Mouse (Mus musculus): ENCODE data around the gene Tango2. TPM values are rescaled to one million over a fixed set of nuclear protein-coding genes. Genes with fewer than 3 reads are reported as not detected.
A peak's percentile ranks its signal among the peaks of the same experiment; 100 is the strongest.
"Not testable (repeated sequence)": the region's sequence is repeated elsewhere in the genome, so short reads cannot be mapped to it uniquely, and the experiment has no call there.

Gene Tango2
- polyA plus RNA-seq, 1 experiment from 2014 or later: 50.5 TPM

- no peak overlapping the region for H3K4me2 ChIP-seq (replicated peaks)
- no peaks in the 10 kb centered on the region for H3K27me3 ChIP-seq
- H3K9me3 ChIP-seq (replicated peaks): no peaks in the 10 kb centered on the region
- peaks cover 17% of the 10 kb centered on the region for H3K36me3 ChIP-seq
- H3K9ac ChIP-seq: no peak overlapping the region
- H3K4me3 ChIP-seq: no peak overlapping the region
- no peaks in the 10 kb centered on the region for H3K4me1 ChIP-seq
- ATAC-seq (ENCODE audit: low FRiP score): no peak
- 90% methylated on average over 3 of the region's 3 CpGs for WGBS
- no peak overlapping the region for H3K27ac ChIP-seq
Observed at GRCm38 (mm10) chr16:18333976-18334375, 13.9 kb downstream of the Tango2 start.

- Histone ChIP-seq H3K4me3 (no peak overlapping the region), H3K36me3 (peaks cover 16% of the 10 kb centered on the region), H3K27me3 (no peaks in the 10 kb centered on the region), H3K4me1 (no peaks in the 10 kb centered on the region), H3K9me3 (replicated peaks) (no peaks in the 10 kb centered on the region), H3K4me2 (replicated peaks) (no peak overlapping the region), H3K9ac (no peak overlapping the region), H3K27ac (no peak overlapping the region)
- WGBS: 82% methylated on average over 1 of the region's 1 CpGs
- no peak for ATAC-seq (ENCODE audit: low FRiP score)
Observed at GRCm38 (mm10) chr16:18328524-18328923, 19.4 kb downstream of the Tango2 start.

- no peak overlapping the region for H3K4me2 ChIP-seq (replicated peaks)
- H3K9me3 ChIP-seq (replicated peaks): no peaks in the 10 kb centered on the region
- no peak for ATAC-seq (ENCODE audit: low FRiP score)
- H3K36me3 ChIP-seq: peaks cover 11% of the 10 kb centered on the region
- 91% methylated on average over 9 of the region's 9 CpGs for WGBS
- no peak overlapping the region for H3K9ac ChIP-seq
- no peak overlapping the region for H3K4me3 ChIP-seq
- no peaks in the 10 kb centered on the region for H3K27me3 ChIP-seq
- no peaks in the 10 kb centered on the region for H3K4me1 ChIP-seq
- H3K27ac ChIP-seq: no peak overlapping the region
Observed at GRCm38 (mm10) chr16:18327936-18328335, 20.0 kb downstream of the Tango2 start.

- Histone ChIP-seq H3K27ac (no peak overlapping the region), H3K27me3 (no peaks in the 10 kb centered on the region), H3K36me3 (peaks cover 18% of the 10 kb centered on the region), H3K4me2 (replicated peaks) (no peak overlapping the region), H3K9ac (no peak overlapping the region), H3K9me3 (replicated peaks) (no peaks in the 10 kb centered on the region), H3K4me3 (no peak overlapping the region), H3K4me1 (no peaks in the 10 kb centered on the region)
- WGBS: 80% methylated on average over 4 of the region's 4 CpGs
- ATAC-seq (ENCODE audit: low FRiP score): no peak
Observed at GRCm38 (mm10) chr16:18325741-18326140, 22.2 kb downstream of the Tango2 start.

- H3K27me3 ChIP-seq: no peaks in the 10 kb centered on the region
- no peak overlapping the region for H3K4me2 ChIP-seq (replicated peaks)
- H3K9ac ChIP-seq: no peak overlapping the region
- peaks cover 21% of the 10 kb centered on the region for H3K36me3 ChIP-seq
- no peak overlapping the region for H3K27ac ChIP-seq
- H3K9me3 ChIP-seq (replicated peaks): no peaks in the 10 kb centered on the region
- WGBS: 75% methylated on average over 6 of the region's 6 CpGs
- no peak for ATAC-seq (ENCODE audit: low FRiP score)
- H3K4me1 ChIP-seq: no peaks in the 10 kb centered on the region
- H3K4me3 ChIP-seq: no peak overlapping the region
Observed at GRCm38 (mm10) chr16:18324031-18324430, 23.9 kb downstream of the Tango2 start.

- Histone ChIP-seq H3K36me3 (peaks cover 23% of the 10 kb centered on the region), H3K4me1 (no peaks in the 10 kb centered on the region), H3K9ac (no peak overlapping the region), H3K27ac (no peak overlapping the region), H3K4me3 (no peak overlapping the region), H3K27me3 (no peaks in the 10 kb centered on the region), H3K9me3 (replicated peaks) (no peaks in the 10 kb centered on the region), H3K4me2 (replicated peaks) (no peak overlapping the region)
- ATAC-seq (ENCODE audit: low FRiP score): no peak
- WGBS: 91% methylated on average over 2 of the region's 2 CpGs
Observed at GRCm38 (mm10) chr16:18323460-18323859, 24.4 kb downstream of the Tango2 start.

GRCm38 (mm10) chr16:18321443-18321842 is 26.5 kb downstream of the Tango2 start:
- Histone ChIP-seq H3K4me1 (no peaks in the 10 kb centered on the region), H3K36me3 (peaks cover 28% of the 10 kb centered on the region), H3K4me3 (no peak overlapping the region), H3K27me3 (no peaks in the 10 kb centered on the region), H3K9ac (no peak overlapping the region), H3K4me2 (replicated peaks) (no peak overlapping the region), H3K27ac (no peak overlapping the region), H3K9me3 (replicated peaks) (no peaks in the 10 kb centered on the region)
- WGBS: 79% methylated on average over 2 of the region's 2 CpGs
- ATAC-seq (ENCODE audit: low FRiP score): no peak

- Histone ChIP-seq H3K27me3 (no peaks in the 10 kb centered on the region), H3K27ac (no peak overlapping the region), H3K9me3 (replicated peaks) (no peaks in the 10 kb centered on the region), H3K36me3 (peaks cover 27% of the 10 kb centered on the region), H3K9ac (no peak overlapping the region), H3K4me2 (replicated peaks) (no peak overlapping the region), H3K4me3 (no peak overlapping the region), H3K4me1 (no peaks in the 10 kb centered on the region)
- WGBS: 83% methylated on average over 3 of the region's 3 CpGs
- ATAC-seq (ENCODE audit: low FRiP score): no peak
Observed at GRCm38 (mm10) chr16:18318992-18319391, 28.9 kb downstream of the Tango2 start.

GRCm38 (mm10) chr16:18308159-18308558 is 39.7 kb downstream of the Tango2 start:
- ATAC-seq (ENCODE audit: low FRiP score): no peak
- Histone ChIP-seq H3K27ac (no peak overlapping the region), H3K4me3 (no peak overlapping the region), H3K4me1 (no peaks in the 10 kb centered on the region), H3K9me3 (replicated peaks) (no peaks in the 10 kb centered on the region), H3K36me3 (peaks cover 42% of the 10 kb centered on the region), H3K4me2 (replicated peaks) (no peak overlapping the region), H3K27me3 (no peaks in the 10 kb centered on the region), H3K9ac (no peak overlapping the region)
- 96% methylated on average over 1 of the region's 1 CpGs for WGBS

- Histone ChIP-seq H3K4me3 (peak overlapping the region; percentile 98), H3K9ac (peak overlapping the region; percentile 96; the same call in 1 of the 2 replicates), H3K4me2 (replicated peaks) (peak overlapping the region; percentile 42), H3K27ac (peak overlapping the region; percentile 87; the same call in 1 of the 2 replicates), H3K4me1 (peaks cover 29% of the 10 kb centered on the region)
- 5% methylated on average over 10 of the region's 10 CpGs for WGBS
- ATAC-seq (ENCODE audit: low FRiP score); H3K36me3 ChIP-seq; H3K9me3 ChIP-seq (replicated peaks); H3K27me3 ChIP-seq: not testable (repeated sequence)
Observed at GRCm38 (mm10) chr16:18289614-18290013, 58.3 kb downstream of the Tango2 start.

- peak; percentile 99 for ATAC-seq (ENCODE audit: low FRiP score)
- WGBS: under 1% methylated on average over 58 of the region's 71 CpGs
- peak within 1 kb of the TSS; percentile 98 for H3K4me3 ChIP-seq
- H3K9me3 ChIP-seq (replicated peaks): no peaks in the 10 kb centered on the region
- H3K9ac ChIP-seq: peak within 1 kb of the TSS; percentile 96
- H3K36me3 ChIP-seq: peaks cover 13% of the 10 kb centered on the region
- H3K4me2 ChIP-seq (replicated peaks): peak within 1 kb of the TSS; percentile 96
- peak within 1 kb of the TSS; percentile 87 for H3K27ac ChIP-seq
- peaks cover 29% of the 10 kb centered on the region for H3K4me1 ChIP-seq
- no peaks in the 10 kb centered on the region for H3K27me3 ChIP-seq
Observed at GRCm38 (mm10) chr16:18289067-18289588, 58.8 kb downstream of the Tango2 start, which contains the start of gene Dgcr8. Gene Dgcr8, minus strand, starts transcription at chr16:18289246.

- H3K36me3 ChIP-seq: peaks cover 18% of the 10 kb centered on the region
- ATAC-seq (ENCODE audit: low FRiP score): peak; percentile 87
- peak overlapping the region; percentile 98 for H3K4me3 ChIP-seq
- H3K4me1 ChIP-seq: peaks cover 29% of the 10 kb centered on the region
- no peaks in the 10 kb centered on the region for H3K27me3 ChIP-seq
- H3K9me3 ChIP-seq (replicated peaks): no peaks in the 10 kb centered on the region
- peak overlapping the region; percentile 96 for H3K9ac ChIP-seq
- under 1% methylated on average over 20 of the region's 31 CpGs for WGBS
- peak overlapping the region; percentile 96 for H3K4me2 ChIP-seq (replicated peaks)
- H3K27ac ChIP-seq: peak overlapping the region; percentile 87
Observed at GRCm38 (mm10) chr16:18288581-18289061, 59.3 kb downstream of the Tango2 start.

GRCm38 (mm10) chr16:18288166-18288565 is 59.7 kb downstream of the Tango2 start:
- Histone ChIP-seq H3K4me1 (peaks cover 29% of the 10 kb centered on the region), H3K4me3 (peak overlapping the region; percentile 98), H3K4me2 (replicated peaks) (peak overlapping the region; percentile 96), H3K36me3 (peaks cover 23% of the 10 kb centered on the region), H3K27ac (peak overlapping the region; percentile 87), H3K9ac (peak overlapping the region; percentile 96), H3K27me3 (no peaks in the 10 kb centered on the region), H3K9me3 (replicated peaks) (no peaks in the 10 kb centered on the region)
- WGBS: 2% methylated on average over 4 of the region's 4 CpGs
- ATAC-seq (ENCODE audit: low FRiP score): no peak
